Mouse (Mus musculus): Measurements from ENCODE around the gene Fgfr2. TPM values are rescaled to one million over a fixed set of nuclear protein-coding genes. Genes with fewer than 3 reads are reported as not detected.

Gene Fgfr2
- polyA plus RNA-seq, 1 experiment: 0.17 TPM

DNA sequence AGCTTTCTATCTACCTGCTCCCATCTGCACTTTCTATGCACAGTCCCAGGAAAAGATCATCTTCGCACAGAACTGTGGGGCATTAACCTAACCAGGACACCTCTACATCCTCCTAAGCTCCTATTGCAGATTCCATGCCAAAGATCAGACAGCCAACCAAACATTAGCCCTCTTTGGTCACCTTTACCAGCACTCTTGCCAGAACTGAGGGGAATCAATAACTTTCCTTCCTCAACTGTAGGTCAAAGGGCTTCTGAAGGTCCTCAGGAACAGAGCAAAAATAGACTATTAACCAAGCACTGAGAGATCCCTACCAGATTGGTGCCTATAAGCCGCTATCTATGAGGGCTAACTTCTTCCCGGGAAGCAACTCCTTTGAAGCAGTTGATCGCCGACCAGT is 2911.7 kb downstream of the Fgfr2 start:
- Histone ChIP-seq H3ac (ENCODE audit: control insufficient read depth, insufficient read length) (no peak overlapping the region), H3K4me2 (ENCODE audit: low read depth) (no peak overlapping the region), H3K79me2 (ENCODE audit: control insufficient read depth, insufficient read depth) (no peaks in the 10 kb centered on the region), H3K4me3 (no peak overlapping the region), H3K36me3 (ENCODE audit: control insufficient read depth, insufficient read depth) (no peaks in the 10 kb centered on the region), H3K27me3 (ENCODE audit: control insufficient read depth, insufficient read depth, insufficient read length) (no peaks in the 10 kb centered on the region)
- TF ChIP-seq POLR2A (IDR thresholded peaks at IDR 0.05; ENCODE audit: insufficient read length, low read depth): no peak
- no peak for TF ChIP-seq TCF3 (IDR thresholded peaks at IDR 0.05; ENCODE audit: insufficient read length, low read depth)
- no peak for TF ChIP-seq MAX (IDR thresholded peaks at IDR 0.05; ENCODE audit: low read depth)
- no peak for TF ChIP-seq MYOD1 (IDR thresholded peaks at IDR 0.05; ENCODE audit: control insufficient read depth in 1 of 3, insufficient read length in 2 of 3, low read depth in 2 of 3)
- no peak for TF ChIP-seq MYOG (IDR thresholded peaks at IDR 0.05; ENCODE audit: control insufficient read depth in 1 of 3, insufficient read depth in 1 of 3, insufficient read length in 2 of 3, low read depth in 2 of 3)
- no peak for TF ChIP-seq REST (IDR thresholded peaks at IDR 0.05; ENCODE audit: insufficient read depth, insufficient read length)
- TF ChIP-seq POLR2AphosphoS2 (IDR thresholded peaks at IDR 0.05; ENCODE audit: insufficient read length, low read depth): no peak

DNA sequence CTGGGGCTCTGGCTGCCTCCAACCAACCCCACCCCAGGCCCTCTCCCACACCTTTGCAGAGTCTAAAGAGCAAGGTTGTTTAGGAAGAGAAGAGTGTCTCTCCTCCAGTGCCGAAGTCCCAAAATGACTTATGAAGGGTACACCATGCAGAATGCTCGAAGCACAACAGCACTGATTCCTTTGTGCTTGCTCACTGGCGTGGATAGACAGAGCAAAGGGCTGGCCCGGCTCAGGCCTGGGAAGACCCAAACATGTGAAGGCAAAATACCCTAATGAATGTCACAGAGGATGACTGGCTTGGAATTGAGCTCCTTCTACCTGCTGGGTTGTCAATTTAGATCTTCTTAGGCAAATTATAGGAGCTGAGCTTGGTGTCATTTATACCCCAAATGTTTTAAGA is 2914.5 kb downstream of the Fgfr2 start:
- Histone ChIP-seq H3K4me2 (ENCODE audit: low read depth) (no peak overlapping the region), H3ac (ENCODE audit: control insufficient read depth, insufficient read length) (no peak overlapping the region), H3K27me3 (ENCODE audit: control insufficient read depth, insufficient read depth, insufficient read length) (no peaks in the 10 kb centered on the region), H3K4me3 (no peak overlapping the region), H3K36me3 (ENCODE audit: control insufficient read depth, insufficient read depth) (no peaks in the 10 kb centered on the region), H3K79me2 (ENCODE audit: control insufficient read depth, insufficient read depth) (no peaks in the 10 kb centered on the region)
- TF ChIP-seq TCF12 (IDR thresholded peaks at IDR 0.05; ENCODE audit: insufficient read depth, poor library complexity, severe bottlenecking): no peak
- TF ChIP-seq POLR2A (IDR thresholded peaks at IDR 0.05; ENCODE audit: insufficient read length, low read depth): no peak
- no peak for TF ChIP-seq TCF3 (IDR thresholded peaks at IDR 0.05; ENCODE audit: insufficient read length, low read depth)
- TF ChIP-seq E2F4 (IDR thresholded peaks at IDR 0.05; ENCODE audit: insufficient read depth): no peak
- no peak for TF ChIP-seq POLR2AphosphoS2 (IDR thresholded peaks at IDR 0.05; ENCODE audit: insufficient read length, low read depth)
- TF ChIP-seq USF1 (IDR thresholded peaks at IDR 0.05; ENCODE audit: low read depth): no peak
- no peak for TF ChIP-seq MYOG (IDR thresholded peaks at IDR 0.05; ENCODE audit: control insufficient read depth in 1 of 3, insufficient read depth in 1 of 3, insufficient read length in 2 of 3, low read depth in 2 of 3)
- TF ChIP-seq MAX (IDR thresholded peaks at IDR 0.05; ENCODE audit: low read depth): no peak
- TF ChIP-seq SRF (IDR thresholded peaks at IDR 0.05; ENCODE audit: control insufficient read depth, insufficient read length, low read depth): no peak
- no peak for TF ChIP-seq CEBPB (IDR thresholded peaks at IDR 0.05; ENCODE audit: insufficient read depth, poor library complexity, severe bottlenecking)
- TF ChIP-seq REST (IDR thresholded peaks at IDR 0.05; ENCODE audit: insufficient read depth, insufficient read length): no peak

DNA sequence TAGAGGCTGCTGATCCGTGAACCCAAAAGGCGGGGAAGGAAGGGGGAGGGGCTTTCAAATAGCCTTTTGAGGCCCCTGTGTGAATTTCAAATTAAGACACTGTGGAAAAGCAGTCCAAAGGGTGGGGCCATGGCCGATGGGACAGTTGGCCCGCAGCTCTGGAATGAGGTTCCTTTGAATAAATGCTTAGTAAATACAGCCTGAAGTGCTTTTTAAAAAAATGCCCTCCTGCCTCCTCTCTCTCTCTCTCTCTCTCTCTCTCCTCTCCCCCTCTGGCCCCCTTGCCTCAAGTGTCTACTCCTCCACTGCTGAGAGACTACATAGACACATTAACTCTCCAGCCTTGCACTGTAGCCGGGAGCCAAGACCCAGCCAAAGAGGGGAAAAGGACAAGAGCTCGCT is 2917.0 kb downstream of the Fgfr2 start:
- Histone ChIP-seq H3ac (ENCODE audit: control insufficient read depth, insufficient read length) (no peak overlapping the region), H3K27me3 (ENCODE audit: control insufficient read depth, insufficient read depth, insufficient read length) (no peaks in the 10 kb centered on the region), H3K79me2 (ENCODE audit: control insufficient read depth, insufficient read depth) (no peaks in the 10 kb centered on the region), H3K4me2 (ENCODE audit: low read depth) (no peak overlapping the region), H3K36me3 (ENCODE audit: control insufficient read depth, insufficient read depth) (no peaks in the 10 kb centered on the region), H3K4me3 (no peak overlapping the region)
- no peak for TF ChIP-seq CEBPB (IDR thresholded peaks at IDR 0.05; ENCODE audit: insufficient read depth, poor library complexity, severe bottlenecking)
- no peak for TF ChIP-seq TCF12 (IDR thresholded peaks at IDR 0.05; ENCODE audit: insufficient read depth, poor library complexity, severe bottlenecking)
- TF ChIP-seq E2F4 (IDR thresholded peaks at IDR 0.05; ENCODE audit: insufficient read depth): no peak
- TF ChIP-seq POLR2AphosphoS2 (IDR thresholded peaks at IDR 0.05; ENCODE audit: insufficient read length, low read depth): no peak
- no peak for TF ChIP-seq REST (IDR thresholded peaks at IDR 0.05; ENCODE audit: insufficient read depth, insufficient read length)
- TF ChIP-seq MYOD1 (IDR thresholded peaks at IDR 0.05; ENCODE audit: control insufficient read depth in 1 of 3, insufficient read length in 2 of 3, low read depth in 2 of 3): no peak
- TF ChIP-seq MYOG (IDR thresholded peaks at IDR 0.05; ENCODE audit: control insufficient read depth in 1 of 3, insufficient read depth in 1 of 3, insufficient read length in 2 of 3, low read depth in 2 of 3): no peak
- no peak for TF ChIP-seq MAX (IDR thresholded peaks at IDR 0.05; ENCODE audit: low read depth)
- no peak for TF ChIP-seq TCF3 (IDR thresholded peaks at IDR 0.05; ENCODE audit: insufficient read length, low read depth)
- no peak for TF ChIP-seq POLR2A (IDR thresholded peaks at IDR 0.05; ENCODE audit: insufficient read length, low read depth)
- TF ChIP-seq USF1 (IDR thresholded peaks at IDR 0.05; ENCODE audit: low read depth): no peak
- no peak for TF ChIP-seq SRF (IDR thresholded peaks at IDR 0.05; ENCODE audit: control insufficient read depth, insufficient read length, low read depth)

- H3K36me3 ChIP-seq (ENCODE audit: control insufficient read depth, insufficient read depth): no peaks in the 10 kb centered on the region
- H3ac ChIP-seq (ENCODE audit: control insufficient read depth, insufficient read length): no peak overlapping the region
- H3K27me3 ChIP-seq (ENCODE audit: control insufficient read depth, insufficient read depth, insufficient read length): no peaks in the 10 kb centered on the region
- no peak overlapping the region for H3K4me3 ChIP-seq
- H3K79me2 ChIP-seq (ENCODE audit: control insufficient read depth, insufficient read depth): no peaks in the 10 kb centered on the region
- no peak for TF ChIP-seq MYOD1 (IDR thresholded peaks at IDR 0.05; ENCODE audit: control insufficient read depth in 1 of 3, insufficient read length in 2 of 3, low read depth in 2 of 3)
- no peak for TF ChIP-seq USF1 (IDR thresholded peaks at IDR 0.05; ENCODE audit: low read depth)
- TF ChIP-seq TCF3 (IDR thresholded peaks at IDR 0.05; ENCODE audit: insufficient read length, low read depth): no peak
- TF ChIP-seq REST (IDR thresholded peaks at IDR 0.05; ENCODE audit: insufficient read depth, insufficient read length): no peak
- no peak for TF ChIP-seq POLR2A (IDR thresholded peaks at IDR 0.05; ENCODE audit: insufficient read length, low read depth)
- no peak for TF ChIP-seq POLR2AphosphoS2 (IDR thresholded peaks at IDR 0.05; ENCODE audit: insufficient read length, low read depth)
- no peak for TF ChIP-seq TCF12 (IDR thresholded peaks at IDR 0.05; ENCODE audit: insufficient read depth, poor library complexity, severe bottlenecking)
- TF ChIP-seq MYOG (IDR thresholded peaks at IDR 0.05; ENCODE audit: control insufficient read depth in 1 of 3, insufficient read depth in 1 of 3, insufficient read length in 2 of 3, low read depth in 2 of 3): no peak
- no peak for TF ChIP-seq CEBPB (IDR thresholded peaks at IDR 0.05; ENCODE audit: insufficient read depth, poor library complexity, severe bottlenecking)
- H3K4me2 ChIP-seq (ENCODE audit: low read depth): no peak overlapping the region
Observed at GRCm38 (mm10) chr7:130205140-130205539, 2918.0 kb downstream of the Fgfr2 start.

- no peaks in the 10 kb centered on the region for H3K27me3 ChIP-seq (ENCODE audit: control insufficient read depth, insufficient read depth, insufficient read length)
- H3K36me3 ChIP-seq (ENCODE audit: control insufficient read depth, insufficient read depth): no peaks in the 10 kb centered on the region
- TF ChIP-seq MAX (IDR thresholded peaks at IDR 0.05; ENCODE audit: low read depth) (no peak), CEBPB (IDR thresholded peaks at IDR 0.05; ENCODE audit: insufficient read depth, poor library complexity, severe bottlenecking) (no peak), SRF (IDR thresholded peaks at IDR 0.05; ENCODE audit: control insufficient read depth, insufficient read length, low read depth) (no peak), E2F4 (IDR thresholded peaks at IDR 0.05; ENCODE audit: insufficient read depth) (no peak), POLR2A (IDR thresholded peaks at IDR 0.05; ENCODE audit: insufficient read length, low read depth) (no peak), MYOG (IDR thresholded peaks at IDR 0.05; ENCODE audit: control insufficient read depth in 1 of 3, insufficient read depth in 1 of 3, insufficient read length in 2 of 3, low read depth in 2 of 3) (no peak), TCF12 (IDR thresholded peaks at IDR 0.05; ENCODE audit: insufficient read depth, poor library complexity, severe bottlenecking) (no peak), MYOD1 (IDR thresholded peaks at IDR 0.05; ENCODE audit: control insufficient read depth in 1 of 3, insufficient read length in 2 of 3, low read depth in 2 of 3) (no peak), REST (IDR thresholded peaks at IDR 0.05; ENCODE audit: insufficient read depth, insufficient read length) (no peak)
- H3K4me3 ChIP-seq: no peak overlapping the region
- no peak overlapping the region for H3ac ChIP-seq (ENCODE audit: control insufficient read depth, insufficient read length)
- no peak overlapping the region for H3K4me2 ChIP-seq (ENCODE audit: low read depth)
- no peaks in the 10 kb centered on the region for H3K79me2 ChIP-seq (ENCODE audit: control insufficient read depth, insufficient read depth)
Observed at GRCm38 (mm10) chr7:130201020-130201419, 2922.1 kb downstream of the Fgfr2 start.
